Mouse (Mus musculus) hindbrain, embryonic 11.5 days (tissue): ENCODE measurements around the gene Fgfr2. TPM values are rescaled to one million over a fixed set of nuclear protein-coding genes. Genes with fewer than 3 reads are reported as not detected.

ENCODE experiments used
- ATAC-seq: fragments of 200-750 bp; cut with Nextera tagmentation; 2 replicates; pipeline ENCODE4 v1.8.0; 2017; ENCODE audit warnings: mild to moderate bottlenecking, moderate TSS enrichment, moderate library complexity; ENCODE audit not compliant: low FRiP score
- DNase-seq: peaks from one replicate; pipeline ENCODE4 v3.0.0-alpha.2; 2015; ENCODE audit warnings: low spot score
- H3K27ac ChIP-seq: fragments of 300-500 bp; sonication (generic); 2 replicates; pipeline ENCODE4 v1.5.1; 2014; ENCODE audit warnings: mild to moderate bottlenecking, low read depth, low read length
- H3K27me3 ChIP-seq: fragments of 300-500 bp; sonication (generic); 2 replicates; pipeline ENCODE4 v1.6.1; 2014; ENCODE audit warnings: mild to moderate bottlenecking, low read length, moderate library complexity, mixed read lengths; ENCODE audit not compliant: control insufficient read depth, insufficient read depth
- H3K36me3 ChIP-seq: fragments of 300-500 bp; sonication (generic); 2 replicates; pipeline ENCODE4 v1.6.1; 2014; ENCODE audit warnings: mild to moderate bottlenecking, low read length, moderate library complexity, mixed read lengths; ENCODE audit not compliant: control insufficient read depth, insufficient read depth
- H3K4me1 ChIP-seq: fragments of 300-500 bp; sonication (generic); replicated peaks from 2 replicates; pipeline ENCODE4 v1.6.1; 2014; ENCODE audit warnings: low read length, mixed read lengths; ENCODE audit not compliant: control insufficient read depth, insufficient read depth
- H3K4me2 ChIP-seq: fragments of 300-500 bp; sonication (generic); replicated peaks from 2 replicates; pipeline ENCODE4 v1.6.1; 2014; ENCODE audit warnings: mild to moderate bottlenecking, low read depth, low read length
- H3K4me3 ChIP-seq: fragments of 300-500 bp; sonication (generic); 2 replicates; pipeline ENCODE4 v1.5.1; 2014; ENCODE audit warnings: low read depth, low read length
- H3K9ac ChIP-seq: fragments of 300-500 bp; sonication (generic); 2 replicates; pipeline ENCODE4 v1.6.1; 2014; ENCODE audit warnings: low read depth, low read length
- H3K9me3 ChIP-seq: fragments of 300-500 bp; sonication (generic); 2 replicates; pipeline ENCODE4 v1.6.1; 2016; ENCODE audit warnings: low read length; ENCODE audit not compliant: control insufficient read depth
- WGBS: fragments of 180-500 bp; shearing (Covaris S2); extraction: QIAGEN DNeasy Blood & Tissue Kit; methylation state at CpG from one replicate; pipeline ENCODE4 v1.1.7; 2014; 5-methylcytosine and 5-hydroxymethylcytosine counted together
- polyA plus RNA-seq: library from polyadenylated mRNA; unstranded; fragments of >200 nt; fragmentation: Nextera tagmentation; extraction: Ambion mirVana; gene quantifications from 2 replicates; pipeline ENCODE4 v1.2.1, GENCODE M21; 2014

The Fgfr2 gene
- polyA plus RNA-seq, 1 experiment from 2014 or later: 71.3 TPM

DNA sequence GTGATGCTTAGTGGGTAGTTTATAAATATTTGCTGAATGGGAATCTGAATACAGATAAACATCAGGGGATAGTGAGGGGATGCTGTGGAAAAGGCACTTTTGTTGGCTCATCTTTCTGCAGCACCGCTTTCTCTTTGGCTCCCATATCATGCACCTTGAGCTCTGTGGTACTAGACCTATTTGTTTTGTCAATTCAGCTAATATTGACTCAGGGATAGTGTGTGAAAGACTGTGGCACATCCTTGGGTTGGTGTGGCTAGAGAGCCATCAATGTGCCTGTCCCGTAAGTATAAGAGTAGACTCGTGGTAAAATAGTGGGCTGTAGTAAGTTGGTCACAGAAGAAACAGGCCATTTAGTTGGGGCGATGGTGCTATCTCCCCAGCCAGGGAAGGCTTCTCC is 2335.6 kb downstream of the Fgfr2 start:
- ATAC-seq: no peak

DNA sequence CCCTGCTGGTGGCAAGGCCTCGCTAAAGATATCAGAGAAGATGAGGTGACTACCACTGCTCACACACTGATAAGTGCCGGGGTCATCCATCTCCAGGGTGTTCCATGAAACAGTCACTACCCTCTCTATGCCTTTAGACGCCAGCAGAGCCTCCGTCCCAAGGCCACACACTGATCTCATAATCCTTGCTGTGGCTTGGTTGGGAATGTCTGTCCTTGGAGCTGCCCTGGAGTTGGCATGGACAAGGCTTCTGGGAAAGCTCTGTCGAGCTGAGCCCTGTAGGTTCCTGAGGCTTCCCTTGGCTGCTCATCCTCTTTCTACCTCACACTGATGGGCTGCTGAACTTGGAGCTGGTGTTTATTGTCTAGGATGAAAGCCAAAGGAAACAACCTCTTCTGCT is 2336.4 kb downstream of the Fgfr2 start:
- ATAC-seq: no peak
- Histone ChIP-seq H3K4me3 (no peak overlapping the region), H3K27ac (no peak overlapping the region)

More for the DNA sequence above, 2335.6 kb downstream of the Fgfr2 start:
- Histone ChIP-seq H3K27me3 (no peaks in the 10 kb centered on the region), H3K4me2 (no peak overlapping the region), H3K4me3 (no peak overlapping the region), H3K36me3 (no peaks in the 10 kb centered on the region), H3K9me3 (no peaks in the 10 kb centered on the region), H3K4me1 (no peaks in the 10 kb centered on the region), H3K27ac (no peak overlapping the region), H3K9ac (no peak overlapping the region)
- 95% methylated on average over 4 of the region's 4 CpGs for WGBS
- DNase-seq: no peak

DNA sequence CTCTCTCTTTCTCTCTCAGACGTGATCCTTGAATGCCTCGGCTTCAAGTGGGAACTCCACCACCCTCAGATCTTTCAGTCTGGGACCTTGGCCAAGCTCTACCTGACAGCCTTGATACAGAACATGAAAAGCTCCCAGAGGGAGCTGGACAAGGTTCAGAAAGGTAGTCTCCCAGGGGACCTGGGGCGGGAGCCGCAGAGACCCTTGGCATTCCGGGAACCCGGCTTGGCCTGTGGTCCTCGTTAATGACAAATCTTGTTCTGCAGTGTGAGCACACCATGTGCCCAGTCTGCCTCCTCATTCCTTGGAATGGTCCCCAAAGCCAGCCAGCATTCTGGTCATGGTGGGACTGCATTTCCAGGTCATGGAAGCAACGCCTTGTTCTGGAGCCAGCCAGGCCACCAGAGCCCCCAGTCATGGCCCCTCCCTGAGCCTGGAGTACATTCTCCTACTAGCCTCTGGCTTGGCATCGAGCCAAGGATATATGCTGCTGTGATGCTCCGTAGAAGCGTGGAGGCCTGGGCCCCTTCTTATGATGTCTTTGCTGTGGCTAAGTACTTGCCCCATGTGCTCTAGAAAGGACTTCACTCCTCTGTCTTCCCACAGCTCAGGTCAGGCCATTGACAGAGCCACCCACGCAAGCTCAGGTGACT is 2337.1 kb downstream of the Fgfr2 start:
- H3K4me1 ChIP-seq: no peaks in the 10 kb centered on the region
- no peaks in the 10 kb centered on the region for H3K27me3 ChIP-seq
- H3K9ac ChIP-seq: no peak overlapping the region
- no peak for DNase-seq
- no peak overlapping the region for H3K4me2 ChIP-seq
- no peak for ATAC-seq
- no peaks in the 10 kb centered on the region for H3K9me3 ChIP-seq
- no peak overlapping the region for H3K4me3 ChIP-seq
- no peak overlapping the region for H3K27ac ChIP-seq
- 89% methylated on average over 12 of the region's 12 CpGs for WGBS
- H3K36me3 ChIP-seq: no peaks in the 10 kb centered on the region

More for the DNA sequence above, 2336.4 kb downstream of the Fgfr2 start:
- Histone ChIP-seq H3K9me3 (no peaks in the 10 kb centered on the region), H3K9ac (no peak overlapping the region), H3K4me2 (no peak overlapping the region), H3K4me1 (no peaks in the 10 kb centered on the region), H3K36me3 (no peaks in the 10 kb centered on the region), H3K27me3 (no peaks in the 10 kb centered on the region)
- no peak for DNase-seq
- 82% methylated on average over 5 of the region's 5 CpGs for WGBS

DNA sequence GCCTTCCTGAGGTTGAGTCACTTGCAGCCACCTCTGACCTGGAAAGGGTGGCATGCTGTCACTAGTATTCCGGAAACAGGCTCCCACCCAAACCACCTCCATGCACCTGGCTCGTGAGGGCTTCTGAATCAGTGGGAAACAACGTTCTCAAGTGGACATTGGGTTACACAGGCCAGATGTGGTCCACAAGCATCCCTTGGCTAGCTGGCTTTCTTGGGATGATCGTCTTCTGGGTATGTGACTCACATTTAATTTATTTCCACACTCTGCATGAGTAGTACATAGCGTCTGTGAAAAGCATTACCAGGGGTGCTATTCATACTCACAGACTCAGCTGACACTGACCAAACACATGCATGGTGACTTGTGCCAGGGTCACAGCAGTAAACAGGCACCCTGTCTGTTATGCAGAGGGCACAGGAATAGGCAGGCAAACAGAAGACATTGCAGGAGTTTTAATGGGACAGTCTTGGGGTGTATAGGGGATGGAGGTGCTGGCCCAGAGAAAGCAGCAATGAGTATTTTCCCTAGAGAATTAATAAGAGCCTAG is 2340.6 kb downstream of the Fgfr2 start:
- Histone ChIP-seq H3K9me3 (no peaks in the 10 kb centered on the region), H3K4me1 (no peaks in the 10 kb centered on the region), H3K9ac (no peak overlapping the region), H3K27ac (no peak overlapping the region), H3K27me3 (no peaks in the 10 kb centered on the region), H3K36me3 (no peaks in the 10 kb centered on the region), H3K4me2 (no peak overlapping the region), H3K4me3 (no peak overlapping the region)
- no peak for ATAC-seq
- 88% methylated on average over 5 of the region's 5 CpGs for WGBS
- DNase-seq: no peak

DNA sequence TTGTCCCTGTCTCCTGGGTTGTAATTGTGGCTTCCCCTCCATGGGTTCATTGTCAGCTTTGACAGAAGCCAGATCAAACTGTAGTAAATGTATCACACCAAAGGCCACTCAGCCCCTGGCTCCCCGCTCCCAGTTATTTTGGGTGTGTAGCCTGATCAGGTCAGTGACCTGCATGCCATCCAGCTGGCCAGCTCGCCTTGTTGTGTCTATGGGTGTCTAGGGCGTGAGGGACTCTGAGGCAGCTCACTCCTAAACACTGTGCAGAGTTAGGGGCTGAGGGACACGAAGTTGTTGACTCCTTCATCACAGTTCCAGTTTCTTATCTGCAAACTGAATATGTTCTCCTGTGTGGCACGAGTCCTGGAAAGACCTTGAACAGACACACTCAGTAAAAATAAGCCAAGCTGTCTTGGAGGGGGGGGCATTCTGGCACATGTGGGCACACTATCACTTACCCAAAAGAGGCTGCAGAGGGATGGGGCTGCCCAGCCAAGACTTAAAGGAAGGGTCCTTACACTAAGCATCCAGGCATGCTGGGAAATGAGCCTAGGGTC is 2342.2 kb downstream of the Fgfr2 start:
- Histone ChIP-seq H3K4me3 (no peak overlapping the region), H3K9me3 (no peaks in the 10 kb centered on the region), H3K4me2 (no peak overlapping the region), H3K36me3 (no peaks in the 10 kb centered on the region), H3K27ac (no peak overlapping the region), H3K27me3 (no peaks in the 10 kb centered on the region), H3K9ac (no peak overlapping the region), H3K4me1 (no peaks in the 10 kb centered on the region)
- WGBS: 75% methylated on average over 5 of the region's 5 CpGs
- ATAC-seq: no peak
- DNase-seq: no peak

DNA sequence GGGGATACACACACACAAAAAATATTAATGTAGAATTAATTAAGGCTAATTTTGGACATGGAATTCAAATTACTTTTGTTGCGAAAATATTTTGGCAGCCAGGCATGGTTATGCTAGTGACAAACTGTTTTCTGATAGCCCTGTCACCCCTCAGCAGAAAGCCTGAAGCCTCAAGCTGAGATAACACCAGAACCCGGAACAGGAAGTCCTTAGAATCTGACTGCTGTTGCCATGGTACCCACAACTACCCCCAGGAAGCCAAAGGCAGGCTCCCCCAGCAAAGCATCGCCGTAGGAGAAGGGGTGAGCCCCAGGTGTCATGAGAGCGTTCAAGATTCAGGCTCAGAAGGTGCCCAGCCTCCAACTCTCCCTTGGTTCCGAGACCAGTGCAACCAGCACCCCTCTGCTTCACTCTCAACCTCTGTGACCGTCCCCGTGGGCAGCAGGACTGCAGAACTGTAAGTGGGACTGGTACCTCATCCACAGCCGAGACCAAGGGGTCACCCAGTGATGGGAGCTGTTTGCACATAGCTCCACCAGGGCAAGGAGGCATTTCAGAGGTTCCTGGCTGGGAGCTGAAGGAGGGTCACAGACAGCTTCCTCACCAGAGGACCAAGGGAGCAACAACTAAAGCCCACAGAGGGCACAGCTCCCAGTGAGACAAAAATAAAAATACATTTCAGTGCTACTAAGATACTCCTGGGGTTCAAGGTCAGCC is 2349.1 kb downstream of the Fgfr2 start, which contains the start of gene Btbd16:
Gene Btbd16, plus strand, starts transcription at position 156 of the 717 bp plus-strand sequence.
- Histone ChIP-seq H3K27me3 (no peaks in the 10 kb centered on the region), H3K9ac (no peak within 1 kb of the TSS), H3K4me1 (no peaks in the 10 kb centered on the region), H3K27ac (no peak within 1 kb of the TSS), H3K9me3 (no peaks in the 10 kb centered on the region), H3K4me3 (no peak within 1 kb of the TSS), H3K4me2 (no peak within 1 kb of the TSS), H3K36me3 (no peaks in the 10 kb centered on the region)
- DNase-seq (no peak), ATAC-seq (no peak)
- WGBS: 61% methylated on average over 9 of the region's 9 CpGs

DNA sequence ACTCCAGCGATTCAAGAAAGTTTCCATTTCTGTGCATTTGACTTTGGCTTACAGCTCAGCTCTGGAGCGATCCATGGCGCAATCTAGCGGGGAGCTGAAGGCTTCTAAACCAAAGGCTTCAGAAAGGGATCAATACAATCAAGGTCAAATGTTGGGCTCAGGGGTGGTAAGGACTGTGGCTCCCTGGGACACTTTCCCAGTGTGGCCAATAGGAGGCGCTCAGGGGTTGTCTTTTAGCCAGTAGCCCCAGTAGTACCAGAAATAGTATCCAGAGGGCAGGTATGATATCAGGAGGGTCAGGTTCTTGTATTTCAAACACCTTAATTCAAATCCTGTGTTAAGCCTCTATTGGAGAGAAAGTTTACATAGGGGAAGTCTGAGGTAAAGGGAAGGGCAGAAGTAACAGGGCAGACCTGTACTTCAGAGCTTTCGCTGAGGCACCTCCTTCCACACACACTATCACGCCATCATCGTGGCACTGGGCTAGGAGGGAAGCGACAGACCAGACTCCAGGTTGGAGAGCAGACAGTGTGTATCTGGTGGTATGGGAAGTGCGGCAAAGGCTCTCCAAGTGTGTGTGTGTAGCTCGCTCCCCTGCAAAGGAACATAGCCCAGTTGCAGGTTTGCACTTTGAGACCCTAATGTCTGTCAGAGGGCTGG is 2349.8 kb downstream of the Fgfr2 start:
- Histone ChIP-seq H3K27me3 (no peaks in the 10 kb centered on the region), H3K4me1 (no peaks in the 10 kb centered on the region), H3K36me3 (no peaks in the 10 kb centered on the region), H3K4me3 (no peak overlapping the region), H3K9ac (no peak overlapping the region), H3K9me3 (no peaks in the 10 kb centered on the region), H3K4me2 (no peak overlapping the region), H3K27ac (no peak overlapping the region)
- DNase-seq: peak; percentile 57
- 64% methylated on average over 11 of the region's 11 CpGs for WGBS
- no peak for ATAC-seq

DNA sequence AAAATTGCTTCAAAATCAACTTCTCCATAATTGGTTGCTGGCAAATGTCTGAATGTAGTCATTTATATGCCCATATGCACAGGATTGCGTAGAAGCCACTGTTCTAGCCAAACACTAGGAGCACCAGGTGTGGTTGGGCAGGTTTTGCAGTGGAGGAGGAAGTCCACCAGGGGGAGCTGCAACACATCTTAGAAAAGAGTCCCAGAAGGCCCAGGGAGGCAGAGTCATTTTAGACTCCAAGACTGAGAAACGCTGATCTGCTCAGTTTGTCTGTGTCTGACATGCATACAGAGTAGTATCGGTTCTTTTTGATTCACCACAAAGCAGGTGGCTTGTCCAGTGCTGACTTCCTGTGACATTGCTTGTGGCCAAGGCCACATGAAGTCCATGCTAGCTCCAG is 2352.4 kb downstream of the Fgfr2 start:
- Histone ChIP-seq H3K27me3 (no peaks in the 10 kb centered on the region), H3K4me2 (no peak overlapping the region), H3K4me1 (no peaks in the 10 kb centered on the region), H3K9ac (no peak overlapping the region), H3K27ac (no peak overlapping the region), H3K36me3 (no peaks in the 10 kb centered on the region), H3K9me3 (no peaks in the 10 kb centered on the region), H3K4me3 (no peak overlapping the region)
- ATAC-seq: no peak
- WGBS: 41% methylated on average over 3 of the region's 3 CpGs
- peak; percentile 86 for DNase-seq
